12 mouse cellular contexts compared by ENCODE assay signal in genomic region chr1:56975546-56975945, GRCm38 (mm10). TPM values are rescaled to one million over a fixed set of nuclear protein-coding genes. Genes with fewer than 3 reads are reported as not detected.
DNase-seq lines count a peak whose midpoint lies in the region; ATAC-seq and TF ChIP-seq lines count a peak whose summit lies in the region.
"Had no signal": no experiment of that assay in that cellular context is flagged by ENCODE, and none has a peak within 500 bp of the region (broad histone marks: within the 10 kb centered on the region; RNA-seq: fewer than 3 reads in every experiment).

No protein-coding gene starts in this region.

- peak overlapping the region; percentile 32 for H3K4me2 ChIP-seq in embryonic facial prominence, embryonic 11.5 days (ENCODE audit: low read depth, low read length)
- H3K4me2 ChIP-seq: heart, embryonic 15.5 days; liver, embryonic 13.5 days had no signal

- peaks cover 32% of the 10 kb centered on the region for H3K27me3 ChIP-seq in embryonic facial prominence, embryonic 11.5 days (ENCODE audit: control insufficient read depth, insufficient read depth, low read length)

- no peak for TF ChIP-seq CTCF in brain, embryonic 14.5 days (IDR thresholded peaks at IDR 0.05; ENCODE audit: borderline replicate concordance, extremely low read depth, insufficient read depth, insufficient read length)

- peak; percentile 12 for DNase-seq in kidney, postnatal 14 days
- no peak for DNase-seq in kidney, postnatal 25 days
- peak; percentile 25 for DNase-seq in brain, embryonic 14.5 days (ENCODE audit: low read depth)
- DNase-seq in embryonic facial prominence, embryonic 11.5 days (ENCODE audit: low spot score) = peak; percentile 27
- DNase-seq in large intestine, adult 2 months (ENCODE audit: low read depth, low spot score) = peak; percentile 18
- DNase-seq in gastrocnemius, adult 18-20 months (ENCODE audit: low spot score) = no peak
- no peak for DNase-seq in thymus, postnatal 25 days
- DNase-seq: kidney, adult 11 months; layer of hippocampus, postnatal 36 days; liver, embryonic 13.5 days had no signal

- no peaks in the 10 kb centered on the region for H3K9me3 ChIP-seq in embryonic facial prominence, embryonic 11.5 days (replicated peaks; ENCODE audit: control insufficient read depth, low read length)
- H3K9me3 ChIP-seq: heart, embryonic 15.5 days; liver, embryonic 13.5 days had no signal

- no peaks in the 10 kb centered on the region for H3K36me3 ChIP-seq in embryonic facial prominence, embryonic 11.5 days (replicated peaks; ENCODE audit: control insufficient read depth, insufficient read depth, low read depth, low read length)
- H3K36me3 ChIP-seq: heart, embryonic 15.5 days; liver, embryonic 13.5 days had no signal

- H3K9ac ChIP-seq in embryonic facial prominence, embryonic 11.5 days (replicated peaks; ENCODE audit: low read length) = peak overlapping the region; percentile 65
- H3K9ac ChIP-seq: heart, embryonic 15.5 days; liver, embryonic 13.5 days had no signal

- H3K4me1 ChIP-seq in embryonic facial prominence, embryonic 11.5 days (ENCODE audit: control insufficient read depth, insufficient read depth, low read length) = no peaks in the 10 kb centered on the region; the same call in none of the 2 replicates

- no peak for TF ChIP-seq POLR2A in brain, embryonic 14.5 days (IDR thresholded peaks at IDR 0.05; ENCODE audit: borderline replicate concordance, extremely low read depth, insufficient read depth, insufficient read length, poor library complexity, severe bottlenecking)

- peak overlapping the region; percentile 5; the same call in 1 of the 2 replicates for H3K4me3 ChIP-seq in embryonic facial prominence, embryonic 11.5 days (ENCODE audit: low read depth, low read length)
- H3K4me3 ChIP-seq: heart, embryonic 15.5 days; liver, embryonic 13.5 days had no signal

- 0 out of 2 replicates have a peak overlapping the region, but pooled peaks have one; percentile 8 for H3K27ac ChIP-seq in embryonic facial prominence, embryonic 11.5 days (replicated peaks; ENCODE audit: low read depth, low read length)
- H3K27ac ChIP-seq: heart, embryonic 15.5 days; liver, embryonic 13.5 days; macrophage had no signal

- 2% methylated on average over 12 of the region's 12 CpGs for WGBS in embryonic facial prominence, embryonic 11.5 days
- 7% methylated on average over 12 of the region's 12 CpGs for WGBS in large intestine, adult 2 months

- ATAC-seq in embryonic facial prominence, embryonic 11.5 days (replicated peaks; ENCODE audit: insufficient number of reproducible peaks, low FRiP score, low TSS enrichment, low read depth) = no peak

RNA-seq across cellular contexts. Expression of gene Satb2, which starts 2.9 kb away (rescaled TPM):
- polyA plus RNA-seq in brain, embryonic 14.5 days (2012; rRNA removed) = 7.9 and 12.2 TPM in 2 replicates
- 13.1 and 18.4 TPM in 2 replicates for polyA plus RNA-seq in embryonic facial prominence, embryonic 11.5 days (2014; fragmentation: Nextera tagmentation; extraction: Ambion mirVana)
- 5.1 and 6.1 TPM in 2 replicates for polyA plus RNA-seq in large intestine, adult 2 months (2012; rRNA removed)
- total RNA-seq in gastrocnemius, adult 18-20 months (2021) = under 1 TPM; 0.27 to 0.31 TPM

Comparison
In these comparisons a context has a peak if more than half of its experiments do, and no peak if none do; other contexts are left out.
1. DNase-seq: peak in kidney, postnatal 14 days (single experiment), brain, embryonic 14.5 days (single experiment), embryonic facial prominence, embryonic 11.5 days (single experiment) and large intestine, adult 2 months (single experiment); none in kidney, postnatal 25 days (0 of 2), gastrocnemius, adult 18-20 months (single experiment) and thymus, postnatal 25 days (single experiment).